Mouse (Mus musculus) heart, embryonic 13.5 days (tissue): ENCODE results near the gene Tst. TPM values are rescaled to one million over a fixed set of nuclear protein-coding genes. Genes with fewer than 3 reads are reported as not detected.

Experiments
- ATAC-seq: fragments of 200-750 bp; cut with Nextera tagmentation; 2 replicates; pipeline ENCODE4 v1.8.0; 2017; ENCODE audit warnings: moderate TSS enrichment; ENCODE audit not compliant: insufficient number of reproducible peaks, low FRiP score, low TSS enrichment; ENCODE audit errors: extremely low read depth
- H3K27ac ChIP-seq: fragments of 300-500 bp; sonication (generic); replicated peaks from 2 replicates; pipeline ENCODE4 v1.5.1; 2015; ENCODE audit warnings: moderate library complexity, mild to moderate bottlenecking, inconsistent platforms
- H3K27me3 ChIP-seq: fragments of 300-500 bp; sonication (generic); replicated peaks from 2 replicates; pipeline ENCODE4 v1.6.1; 2015; ENCODE audit warnings: mild to moderate bottlenecking, inconsistent platforms
- H3K36me3 ChIP-seq: fragments of 300-500 bp; sonication (generic); 2 replicates; pipeline ENCODE4 v1.6.1; 2015; ENCODE audit warnings: mild to moderate bottlenecking, inconsistent platforms
- H3K4me1 ChIP-seq: fragments of 300-500 bp; sonication (generic); 2 replicates; pipeline ENCODE4 v1.6.1; 2015; ENCODE audit warnings: inconsistent platforms
- H3K4me2 ChIP-seq: fragments of 300-500 bp; sonication (generic); 2 replicates; pipeline ENCODE4 v1.6.1; 2015; ENCODE audit warnings: inconsistent platforms, mild to moderate bottlenecking, moderate library complexity
- H3K4me3 ChIP-seq: fragments of 300-500 bp; sonication (generic); 2 replicates; pipeline ENCODE4 v1.5.1; 2015; ENCODE audit warnings: moderate library complexity, mild to moderate bottlenecking, inconsistent platforms
- H3K9ac ChIP-seq: fragments of 300-500 bp; sonication (generic); 2 replicates; pipeline ENCODE4 v1.6.1; 2015; ENCODE audit warnings: inconsistent platforms, mild to moderate bottlenecking, moderate library complexity
- H3K9me3 ChIP-seq: fragments of 300-500 bp; sonication (generic); 2 replicates; pipeline ENCODE4 v1.6.1; 2016; ENCODE audit warnings: inconsistent platforms
- WGBS: fragments of 180-500 bp; shearing (Covaris S2); methylation state at CpG from one replicate; pipeline ENCODE4 v1.1.7; 2015; ENCODE audit warnings: mixed read lengths; 5-methylcytosine and 5-hydroxymethylcytosine counted together
- polyA plus RNA-seq: library from polyadenylated mRNA; unstranded; fragments of >200 nt; fragmentation: Nextera tagmentation; extraction: Ambion mirVana; gene quantifications from 2 replicates; pipeline ENCODE4 v1.2.1, GENCODE M21; 2015

Gene Tst
- polyA plus RNA-seq, 1 experiment from 2014 or later: 12.2 TPM

DNA sequence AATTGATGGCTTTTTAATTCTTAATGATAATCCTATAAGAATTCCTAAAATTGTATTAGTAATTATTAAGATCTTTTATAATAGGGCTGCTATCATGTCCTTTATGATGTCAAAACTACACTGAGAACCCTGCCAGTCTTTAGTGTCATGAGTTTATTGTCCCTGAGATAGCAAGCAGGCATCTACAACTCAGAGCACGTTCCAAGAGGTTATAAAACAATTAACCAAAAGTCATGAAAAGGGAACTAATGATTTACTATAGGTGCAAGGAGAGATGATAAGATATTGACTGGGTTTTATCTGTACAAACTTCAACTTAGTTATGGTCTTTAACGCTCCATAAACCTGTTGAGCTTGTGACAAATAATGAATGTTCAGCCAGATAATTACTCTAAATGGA is 39.8 kb downstream of the Tst start:
- Histone ChIP-seq H3K4me3 (no peak overlapping the region), H3K9ac (no peak overlapping the region), H3K4me2 (no peak overlapping the region), H3K36me3 (no peaks in the 10 kb centered on the region), H3K9me3 (peaks cover 7% of the 10 kb centered on the region; the same call in 1 of the 2 replicates), H3K27me3 (peaks cover 54% of the 10 kb centered on the region), H3K4me1 (peaks cover 5% of the 10 kb centered on the region; the same call in 1 of the 2 replicates), H3K27ac (no peak overlapping the region)
- no peak for ATAC-seq
- WGBS: 70% methylated on average over 2 of the region's 2 CpGs

DNA sequence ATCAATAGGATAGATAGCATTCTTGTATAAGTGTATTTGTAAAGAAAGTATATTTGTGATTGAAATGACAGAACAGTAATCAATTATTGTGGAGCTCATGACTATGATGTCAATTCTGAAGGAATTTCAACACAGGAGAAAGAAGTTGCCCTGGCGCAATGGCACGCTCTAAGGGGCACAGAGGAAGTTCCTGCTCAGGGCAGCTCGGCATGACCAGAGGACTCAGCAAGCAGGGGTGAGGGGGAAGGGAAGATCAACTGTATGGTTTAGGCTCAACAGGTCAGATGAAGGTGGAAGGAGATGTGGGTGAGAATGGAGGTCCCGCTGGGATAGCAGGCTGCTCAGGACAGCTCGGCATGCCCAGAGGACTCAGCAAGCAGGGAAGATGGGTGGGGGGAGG is 50.2 kb downstream of the Tst start:
- WGBS: 78% methylated on average over 5 of the region's 5 CpGs
- peaks cover 2% of the 10 kb centered on the region; the same call in 1 of the 2 replicates for H3K27me3 ChIP-seq
- H3K36me3 ChIP-seq: no peaks in the 10 kb centered on the region
- H3K4me3 ChIP-seq: no peak overlapping the region
- no peaks in the 10 kb centered on the region for H3K9me3 ChIP-seq
- H3K9ac ChIP-seq: no peak overlapping the region
- ATAC-seq: no peak
- no peaks in the 10 kb centered on the region for H3K4me1 ChIP-seq
- no peak overlapping the region for H3K27ac ChIP-seq
- H3K4me2 ChIP-seq: no peak overlapping the region

DNA sequence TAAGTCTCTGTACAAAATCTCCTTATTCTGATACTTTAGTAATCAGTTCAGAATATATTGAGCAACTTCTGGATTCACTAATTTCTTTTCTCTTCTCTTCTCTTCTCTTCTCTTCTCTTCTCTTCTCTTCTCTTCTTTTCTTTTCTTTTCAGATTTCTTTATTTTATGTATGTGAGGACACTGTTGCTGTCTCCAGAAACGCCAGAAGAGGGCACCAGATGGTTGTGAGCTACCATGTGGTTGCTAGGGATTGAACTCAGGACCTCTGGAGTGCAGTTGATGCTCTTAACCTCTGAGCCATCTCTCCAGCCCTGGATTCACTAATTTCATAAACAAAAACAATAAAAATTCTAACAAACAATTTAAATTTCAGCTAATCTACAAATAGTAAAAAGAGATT is 50.7 kb downstream of the Tst start:
- ATAC-seq: no peak
- peaks cover 2% of the 10 kb centered on the region; the same call in 1 of the 2 replicates for H3K27me3 ChIP-seq
- no peak overlapping the region for H3K4me2 ChIP-seq
- no peaks in the 10 kb centered on the region for H3K9me3 ChIP-seq
- 5% methylated on average over 1 of the region's 1 CpGs for WGBS
- no peaks in the 10 kb centered on the region for H3K4me1 ChIP-seq
- H3K9ac ChIP-seq: no peak overlapping the region
- H3K27ac ChIP-seq: no peak overlapping the region
- no peak overlapping the region for H3K4me3 ChIP-seq
- no peaks in the 10 kb centered on the region for H3K36me3 ChIP-seq

DNA sequence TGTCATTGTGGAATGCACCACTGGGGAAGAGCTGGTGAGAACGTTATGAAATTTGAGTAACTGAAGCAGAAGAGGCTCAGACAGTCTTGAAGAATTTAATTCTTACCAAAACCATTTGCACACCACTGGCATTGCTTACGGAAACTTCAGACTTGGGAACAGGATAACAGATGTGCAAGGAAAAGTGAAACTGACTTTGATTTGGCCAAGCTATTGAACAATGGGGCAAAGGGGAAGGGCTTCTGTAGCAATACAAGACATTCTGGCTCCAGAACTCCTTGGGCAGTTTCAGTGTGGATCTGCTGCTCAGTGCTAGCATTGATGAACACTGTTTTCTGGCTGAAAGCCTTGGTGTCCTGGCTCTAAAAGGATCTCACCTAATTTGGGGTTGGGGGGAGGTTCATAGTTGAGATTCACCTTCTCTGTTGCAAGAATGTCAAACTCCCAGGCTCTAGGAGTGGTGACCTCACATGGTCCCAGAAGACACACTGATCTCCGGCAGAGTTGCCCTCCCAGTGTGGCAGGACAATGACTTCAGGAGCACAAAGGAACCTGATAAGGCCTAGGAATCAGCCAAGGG is 54.0 kb downstream of the Tst start:
- Histone ChIP-seq H3K4me1 (no peaks in the 10 kb centered on the region), H3K9ac (no peak overlapping the region), H3K27me3 (peaks cover 2% of the 10 kb centered on the region; the same call in 1 of the 2 replicates), H3K36me3 (no peaks in the 10 kb centered on the region), H3K4me2 (no peak overlapping the region), H3K4me3 (no peak overlapping the region), H3K27ac (no peak overlapping the region), H3K9me3 (no peaks in the 10 kb centered on the region)
- 51% methylated on average over 3 of the region's 3 CpGs for WGBS
- no peak for ATAC-seq

Other genes with a start within 250 kb of the Tst start
- gene Ift27, start 231.8 kb downstream of the Tst start, polyA plus RNA-seq: 41.0 and 44.7 TPM in 2 replicates
- 0.40 and 0.47 TPM in 2 replicates for gene Pvalb, start 199.5 kb downstream of the Tst start, polyA plus RNA-seq
- gene Ncf4, start 161.1 kb downstream of the Tst start, polyA plus RNA-seq: 5.3 and 7.5 TPM in 2 replicates
- 0.28 and 0.39 TPM in 2 replicates for gene Csf2rb2, start 100.2 kb downstream of the Tst start, polyA plus RNA-seq
- 0.94 and 1.3 TPM in 2 replicates for gene Csf2rb, start 80.2 kb downstream of the Tst start, polyA plus RNA-seq
- not detected in 2 replicates for gene Tex33, start 10.0 kb downstream of the Tst start, polyA plus RNA-seq
- gene Mpst, start 509 bp upstream of the Tst start, polyA plus RNA-seq: 0.99 and 1.9 TPM in 2 replicates
- gene Kctd17, start 22.7 kb upstream of the Tst start, polyA plus RNA-seq: 22.5 and 23.0 TPM in 2 replicates
- gene Tmprss6, start 62.7 kb upstream of the Tst start, polyA plus RNA-seq: 0.37 and 0.45 TPM in 2 replicates
- gene Il2rb, start 89.4 kb upstream of the Tst start, polyA plus RNA-seq: 0.04 TPM in 1 of 2 replicates, not detected in the other
- 28.7 and 31.8 TPM in 2 replicates for gene C1qtnf6, start 125.5 kb upstream of the Tst start, polyA plus RNA-seq
- 0.09 TPM in 1 of 2 replicates, not detected in the other for gene Sstr3, start 138.8 kb upstream of the Tst start, polyA plus RNA-seq
- gene Rac2, start 166.9 kb upstream of the Tst start, polyA plus RNA-seq: 7.6 and 8.9 TPM in 2 replicates
- 5.0 and 5.2 TPM in 2 replicates for gene Cyth4, start 191.1 kb upstream of the Tst start, polyA plus RNA-seq